Mouse (Mus musculus): ENCODE measurements around the gene Rwdd4a. TPM values are rescaled to one million over a fixed set of nuclear protein-coding genes. Genes with fewer than 3 reads are reported as not detected.

Gene Rwdd4a
- polyA plus RNA-seq, 1 experiment from 2014 or later: 42.6 TPM

- WGBS (ENCODE audit: insufficient replicate concordance): 89% methylated on average over 9 of the region's 9 CpGs
- Histone ChIP-seq H3K27me3 (ENCODE audit: control insufficient read depth, insufficient read depth, low read length) (no peaks in the 10 kb centered on the region), H3K4me2 (no peak overlapping the region), H3K4me3 (ENCODE audit: low read depth, low read length) (no peak overlapping the region), H3K9me3 (replicated peaks; ENCODE audit: control insufficient read depth, low read length) (no peaks in the 10 kb centered on the region), H3K9ac (ENCODE audit: low read depth, low read length) (no peak overlapping the region), H3K4me1 (ENCODE audit: control insufficient read depth, insufficient read depth, low read length) (no peaks in the 10 kb centered on the region), H3K36me3 (ENCODE audit: control insufficient read depth, insufficient read depth, low read length) (peaks cover 14% of the 10 kb centered on the region), H3K27ac (ENCODE audit: low read depth, low read length) (no peak overlapping the region)
- ATAC-seq (replicated peaks; ENCODE audit: insufficient number of reproducible peaks, low FRiP score, low TSS enrichment): 0 out of 2 replicates have a peak, but pooled peaks have one; percentile 52
These were observed 22.5 kb upstream of the Rwdd4a start for GRCm38 (mm10) chr8:47510930-47511329.

DNA sequence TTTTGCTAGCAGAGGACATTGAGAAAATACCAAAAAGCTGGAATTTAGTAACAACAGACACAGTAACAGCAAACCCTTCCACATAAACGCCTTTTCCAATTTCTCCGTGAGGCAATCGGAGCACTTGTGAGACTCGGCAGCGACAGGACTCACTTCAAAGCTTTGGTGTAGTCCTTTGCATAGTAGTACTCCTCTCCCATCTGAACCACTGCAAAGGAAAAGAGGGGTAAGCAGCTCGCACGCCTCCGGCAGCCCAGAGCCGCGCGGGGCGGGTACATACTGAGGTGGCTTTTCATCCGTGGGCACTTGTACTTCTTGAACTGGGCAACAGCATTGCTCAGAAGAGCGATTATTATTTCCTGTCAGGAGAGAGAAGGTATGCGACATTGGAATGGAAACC is 19.9 kb upstream of the Rwdd4a start:
- Histone ChIP-seq H3K4me2 (no peak overlapping the region), H3K9ac (ENCODE audit: low read depth, low read length) (no peak overlapping the region), H3K27me3 (ENCODE audit: control insufficient read depth, insufficient read depth, low read length) (no peaks in the 10 kb centered on the region), H3K36me3 (ENCODE audit: control insufficient read depth, insufficient read depth, low read length) (peaks cover 9% of the 10 kb centered on the region), H3K27ac (ENCODE audit: low read depth, low read length) (no peak overlapping the region), H3K4me1 (ENCODE audit: control insufficient read depth, insufficient read depth, low read length) (no peaks in the 10 kb centered on the region), H3K9me3 (replicated peaks; ENCODE audit: control insufficient read depth, low read length) (no peaks in the 10 kb centered on the region), H3K4me3 (ENCODE audit: low read depth, low read length) (no peak overlapping the region)
- ATAC-seq (replicated peaks; ENCODE audit: insufficient number of reproducible peaks, low FRiP score, low TSS enrichment): no peak
- WGBS (ENCODE audit: insufficient replicate concordance): 91% methylated on average over 15 of the region's 15 CpGs

DNA sequence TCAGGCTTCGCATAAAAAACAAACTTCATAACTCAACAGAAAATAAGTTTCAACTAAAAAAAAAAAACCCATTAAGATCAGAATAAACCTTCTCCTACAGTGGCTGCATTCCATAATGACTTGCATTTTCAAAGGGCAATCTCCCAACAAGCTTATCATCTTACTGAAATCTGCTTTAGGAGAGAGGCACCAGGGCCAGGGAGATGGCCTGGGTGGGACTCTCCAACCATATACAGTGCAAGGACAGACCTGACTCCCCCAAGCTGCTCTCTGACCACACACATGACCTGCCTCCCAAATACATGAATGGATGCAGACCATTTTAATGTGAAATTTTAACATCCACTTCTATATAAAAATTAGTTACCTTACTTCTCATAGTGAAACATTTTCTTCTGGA is 5.4 kb upstream of the Rwdd4a start:
- Histone ChIP-seq H3K9ac (ENCODE audit: low read depth, low read length) (no peak overlapping the region), H3K4me3 (ENCODE audit: low read depth, low read length) (no peak overlapping the region), H3K4me1 (ENCODE audit: control insufficient read depth, insufficient read depth, low read length) (peaks cover 10% of the 10 kb centered on the region), H3K27ac (ENCODE audit: low read depth, low read length) (no peak overlapping the region), H3K9me3 (replicated peaks; ENCODE audit: control insufficient read depth, low read length) (no peaks in the 10 kb centered on the region), H3K36me3 (ENCODE audit: control insufficient read depth, insufficient read depth, low read length) (peaks cover 6% of the 10 kb centered on the region; the same call in 1 of the 2 replicates), H3K4me2 (no peak overlapping the region), H3K27me3 (ENCODE audit: control insufficient read depth, insufficient read depth, low read length) (no peaks in the 10 kb centered on the region)
- 88% methylated on average over 1 of the region's 1 CpGs for WGBS (ENCODE audit: insufficient replicate concordance)
- ATAC-seq (replicated peaks; ENCODE audit: insufficient number of reproducible peaks, low FRiP score, low TSS enrichment): no peak

DNA sequence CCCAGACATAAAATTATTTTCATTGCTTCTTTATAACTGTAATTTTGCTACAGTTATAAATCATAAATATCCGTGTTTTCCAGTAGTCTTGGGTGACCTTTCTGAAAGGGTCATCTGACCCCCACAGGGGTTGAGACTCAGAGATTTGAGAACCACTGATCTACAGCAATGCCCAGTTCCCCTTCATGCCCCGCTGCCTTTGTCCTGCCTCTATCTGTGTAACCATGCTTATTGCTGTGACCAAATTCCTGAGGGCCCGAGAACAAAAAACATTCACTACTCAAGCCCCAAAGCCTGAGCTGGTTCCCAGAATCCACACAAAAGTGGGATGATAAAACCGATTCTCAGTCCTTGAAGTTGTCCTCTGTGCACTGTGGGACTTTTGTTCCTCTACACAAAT is 4.9 kb downstream of the Rwdd4a start:
- no peaks in the 10 kb centered on the region for H3K9me3 ChIP-seq (replicated peaks; ENCODE audit: control insufficient read depth, low read length)
- WGBS (ENCODE audit: insufficient replicate concordance): 88% methylated on average over 4 of the region's 4 CpGs
- no peak overlapping the region for H3K4me3 ChIP-seq (ENCODE audit: low read depth, low read length)
- ATAC-seq (replicated peaks; ENCODE audit: insufficient number of reproducible peaks, low FRiP score, low TSS enrichment): no peak
- H3K4me2 ChIP-seq: no peak overlapping the region
- peaks cover 3% of the 10 kb centered on the region; the same call in 1 of the 2 replicates for H3K4me1 ChIP-seq (ENCODE audit: control insufficient read depth, insufficient read depth, low read length)
- H3K9ac ChIP-seq (ENCODE audit: low read depth, low read length): no peak overlapping the region
- H3K27ac ChIP-seq (ENCODE audit: low read depth, low read length): no peak overlapping the region
- H3K27me3 ChIP-seq (ENCODE audit: control insufficient read depth, insufficient read depth, low read length): no peaks in the 10 kb centered on the region
- 0 out of 2 replicates have a peak, but pooled peaks cover 5% of the 10 kb centered on the region for H3K36me3 ChIP-seq (ENCODE audit: control insufficient read depth, insufficient read depth, low read length)

- H3K27me3 ChIP-seq (ENCODE audit: control insufficient read depth, insufficient read depth, low read length): no peaks in the 10 kb centered on the region
- H3K4me2 ChIP-seq: no peak overlapping the region
- H3K9me3 ChIP-seq (replicated peaks; ENCODE audit: control insufficient read depth, low read length): no peaks in the 10 kb centered on the region; the same call in 1 of the 2 replicates
- no peak overlapping the region for H3K9ac ChIP-seq (ENCODE audit: low read depth, low read length)
- H3K4me3 ChIP-seq (ENCODE audit: low read depth, low read length): no peak overlapping the region
- H3K27ac ChIP-seq (ENCODE audit: low read depth, low read length): no peak overlapping the region
- WGBS (ENCODE audit: insufficient replicate concordance): 92% methylated on average over 16 of the region's 16 CpGs
- no peak for ATAC-seq (replicated peaks; ENCODE audit: insufficient number of reproducible peaks, low FRiP score, low TSS enrichment)
- no peaks in the 10 kb centered on the region for H3K4me1 ChIP-seq (ENCODE audit: control insufficient read depth, insufficient read depth, low read length)
- peaks cover 29% of the 10 kb centered on the region for H3K36me3 ChIP-seq (ENCODE audit: control insufficient read depth, insufficient read depth, low read length)
These were observed 9.3 kb downstream of the Rwdd4a start for GRCm38 (mm10) chr8:47542746-47543145.

GRCm38 (mm10) chr8:47544094-47544493 is 10.6 kb downstream of the Rwdd4a start:
- ATAC-seq (replicated peaks; ENCODE audit: insufficient number of reproducible peaks, low FRiP score, low TSS enrichment): no peak
- Histone ChIP-seq H3K4me2 (no peak overlapping the region), H3K36me3 (ENCODE audit: control insufficient read depth, insufficient read depth, low read length) (peaks cover 43% of the 10 kb centered on the region), H3K4me3 (ENCODE audit: low read depth, low read length) (no peak overlapping the region), H3K27ac (ENCODE audit: low read depth, low read length) (no peak overlapping the region), H3K9ac (ENCODE audit: low read depth, low read length) (no peak overlapping the region), H3K9me3 (replicated peaks; ENCODE audit: control insufficient read depth, low read length) (no peaks in the 10 kb centered on the region; the same call in 1 of the 2 replicates), H3K27me3 (ENCODE audit: control insufficient read depth, insufficient read depth, low read length) (no peaks in the 10 kb centered on the region), H3K4me1 (ENCODE audit: control insufficient read depth, insufficient read depth, low read length) (no peaks in the 10 kb centered on the region)
- 83% methylated on average over 5 of the region's 5 CpGs for WGBS (ENCODE audit: insufficient replicate concordance)

- Histone ChIP-seq H3K9ac (ENCODE audit: low read depth, low read length) (no peak overlapping the region), H3K4me3 (ENCODE audit: low read depth, low read length) (no peak overlapping the region), H3K4me1 (ENCODE audit: control insufficient read depth, insufficient read depth, low read length) (no peaks in the 10 kb centered on the region), H3K9me3 (replicated peaks; ENCODE audit: control insufficient read depth, low read length) (no peaks in the 10 kb centered on the region; the same call in 1 of the 2 replicates), H3K27ac (ENCODE audit: low read depth, low read length) (no peak overlapping the region), H3K4me2 (no peak overlapping the region), H3K27me3 (ENCODE audit: control insufficient read depth, insufficient read depth, low read length) (no peaks in the 10 kb centered on the region), H3K36me3 (ENCODE audit: control insufficient read depth, insufficient read depth, low read length) (peaks cover 51% of the 10 kb centered on the region)
- WGBS (ENCODE audit: insufficient replicate concordance): 93% methylated on average over 10 of the region's 10 CpGs
- ATAC-seq (replicated peaks; ENCODE audit: insufficient number of reproducible peaks, low FRiP score, low TSS enrichment): no peak
These were observed 13.6 kb downstream of the Rwdd4a start for GRCm38 (mm10) chr8:47547102-47547501.

GRCm38 (mm10) chr8:47553613-47554012 is 20.1 kb downstream of the Rwdd4a start:
- Histone ChIP-seq H3K4me1 (ENCODE audit: control insufficient read depth, insufficient read depth, low read length) (0 out of 2 replicates have a peak, but pooled peaks cover 3% of the 10 kb centered on the region), H3K4me3 (ENCODE audit: low read depth, low read length) (no peak overlapping the region), H3K27ac (ENCODE audit: low read depth, low read length) (no peak overlapping the region), H3K9me3 (replicated peaks; ENCODE audit: control insufficient read depth, low read length) (no peaks in the 10 kb centered on the region), H3K9ac (ENCODE audit: low read depth, low read length) (no peak overlapping the region), H3K4me2 (no peak overlapping the region), H3K36me3 (ENCODE audit: control insufficient read depth, insufficient read depth, low read length) (peaks cover 23% of the 10 kb centered on the region), H3K27me3 (ENCODE audit: control insufficient read depth, insufficient read depth, low read length) (no peaks in the 10 kb centered on the region)
- WGBS (ENCODE audit: insufficient replicate concordance): 84% methylated on average over 6 of the region's 6 CpGs
- ATAC-seq (replicated peaks; ENCODE audit: insufficient number of reproducible peaks, low FRiP score, low TSS enrichment): no peak

- 69% methylated on average over 7 of the region's 7 CpGs for WGBS (ENCODE audit: insufficient replicate concordance)
- Histone ChIP-seq H3K27ac (ENCODE audit: low read depth, low read length) (no peak overlapping the region), H3K4me1 (ENCODE audit: control insufficient read depth, insufficient read depth, low read length) (0 out of 2 replicates have a peak, but pooled peaks cover 3% of the 10 kb centered on the region), H3K27me3 (ENCODE audit: control insufficient read depth, insufficient read depth, low read length) (no peaks in the 10 kb centered on the region), H3K4me3 (ENCODE audit: low read depth, low read length) (no peak overlapping the region), H3K9me3 (replicated peaks; ENCODE audit: control insufficient read depth, low read length) (no peaks in the 10 kb centered on the region), H3K36me3 (ENCODE audit: control insufficient read depth, insufficient read depth, low read length) (peaks cover 5% of the 10 kb centered on the region; the same call in 1 of the 2 replicates), H3K9ac (ENCODE audit: low read depth, low read length) (no peak overlapping the region), H3K4me2 (no peak overlapping the region)
- ATAC-seq (replicated peaks; ENCODE audit: insufficient number of reproducible peaks, low FRiP score, low TSS enrichment): no peak
These were observed 23.0 kb downstream of the Rwdd4a start for GRCm38 (mm10) chr8:47556446-47556845.

Data from heart, embryonic 11.5 days (tissue).